Mouse (Mus musculus): ENCODE results near the gene Ccl11. TPM values are rescaled to one million over a fixed set of nuclear protein-coding genes. Genes with fewer than 3 reads are reported as not detected.

Gene Ccl11
- polyA plus RNA-seq, 1 experiment from 2014 or later = not detected

DNA sequence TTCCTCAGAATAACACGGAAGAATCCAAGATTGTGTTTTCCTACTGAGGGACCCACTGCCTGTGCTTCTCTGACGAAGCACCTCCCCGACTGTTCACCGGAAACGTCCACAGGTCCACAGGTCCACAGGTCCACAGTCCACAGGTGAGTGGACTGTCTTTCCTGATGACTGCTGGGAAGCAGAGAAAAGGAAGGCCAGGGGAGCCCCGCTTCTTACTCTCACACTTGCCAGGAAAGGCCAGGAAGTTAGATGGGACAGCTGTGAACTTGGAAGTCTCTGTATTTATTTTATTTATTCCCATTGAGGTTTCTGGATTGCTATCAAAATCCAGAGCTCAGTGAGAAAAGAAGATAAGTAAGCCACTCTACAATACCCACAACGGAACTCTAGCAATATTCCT, 3.8 kb upstream of the Ccl11 start:
- Histone ChIP-seq H3K27ac (no peak overlapping the region), H3K27me3 (no peaks in the 10 kb centered on the region), H3K4me2 (no peak overlapping the region), H3K4me3 (replicated peaks) (no peak overlapping the region), H3K9me3 (no peaks in the 10 kb centered on the region), H3K36me3 (no peaks in the 10 kb centered on the region), H3K9ac (replicated peaks) (no peak overlapping the region), H3K4me1 (replicated peaks) (no peaks in the 10 kb centered on the region)
- ATAC-seq (ENCODE audit: insufficient number of reproducible peaks, insufficient read depth, low FRiP score, low TSS enrichment, low read depth) = no peak
- WGBS = 87% methylated on average over 7 of the region's 7 CpGs

DNA sequence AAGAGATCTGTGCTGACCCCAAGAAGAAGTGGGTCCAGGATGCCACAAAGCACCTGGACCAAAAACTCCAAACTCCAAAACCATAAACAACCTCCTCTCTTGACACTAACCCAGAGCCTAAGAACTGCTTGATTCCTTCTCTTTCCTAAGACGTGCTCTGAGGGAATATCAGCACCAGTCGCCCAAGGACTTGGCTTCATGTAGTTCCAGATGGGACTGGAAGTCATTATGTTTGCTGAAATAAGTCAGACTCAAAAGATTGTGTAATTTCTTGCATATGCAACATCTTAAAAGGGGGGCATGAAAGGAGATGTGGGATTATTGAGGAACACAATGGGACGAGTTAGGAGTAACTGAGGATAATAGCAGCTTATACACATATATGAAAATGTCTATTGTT, 4.6 kb downstream of the Ccl11 start:
- WGBS = 48% methylated on average over 3 of the region's 3 CpGs
- H3K36me3 ChIP-seq = no peaks in the 10 kb centered on the region
- H3K27me3 ChIP-seq = no peaks in the 10 kb centered on the region
- H3K9ac ChIP-seq (replicated peaks) = no peak overlapping the region
- H3K9me3 ChIP-seq = no peaks in the 10 kb centered on the region
- no peak overlapping the region for H3K4me2 ChIP-seq
- no peaks in the 10 kb centered on the region for H3K4me1 ChIP-seq (replicated peaks)
- no peak for ATAC-seq (ENCODE audit: insufficient number of reproducible peaks, insufficient read depth, low FRiP score, low TSS enrichment, low read depth)
- no peak overlapping the region for H3K4me3 ChIP-seq (replicated peaks)
- no peak overlapping the region for H3K27ac ChIP-seq

DNA sequence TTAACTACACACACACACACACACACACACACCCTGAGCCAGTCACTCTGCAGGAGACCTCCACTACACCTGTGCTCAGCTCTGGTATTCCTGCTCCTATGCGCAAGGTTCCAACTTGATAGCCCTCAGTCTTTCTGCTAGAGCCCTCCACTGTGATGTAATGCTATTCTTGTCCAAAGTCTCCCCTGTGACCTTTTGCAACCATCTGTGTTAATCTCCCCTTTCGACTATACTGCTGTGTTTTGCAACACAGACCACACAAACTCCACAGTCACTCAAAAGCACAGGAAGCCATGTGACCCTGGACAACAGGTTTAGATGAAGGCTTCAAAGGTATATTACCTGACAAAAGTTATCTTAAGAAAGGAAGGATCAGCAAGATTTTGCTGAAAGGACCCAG, 5.8 kb downstream of the Ccl11 start:
- no peaks in the 10 kb centered on the region for H3K27me3 ChIP-seq
- 86% methylated on average over 2 of the region's 2 CpGs for WGBS
- H3K36me3 ChIP-seq = no peaks in the 10 kb centered on the region
- H3K9ac ChIP-seq (replicated peaks) = no peak overlapping the region
- no peak overlapping the region for H3K4me3 ChIP-seq (replicated peaks)
- H3K4me2 ChIP-seq = no peak overlapping the region
- H3K9me3 ChIP-seq = no peaks in the 10 kb centered on the region
- no peak for ATAC-seq (ENCODE audit: insufficient number of reproducible peaks, insufficient read depth, low FRiP score, low TSS enrichment, low read depth)
- no peak overlapping the region for H3K27ac ChIP-seq
- no peaks in the 10 kb centered on the region for H3K4me1 ChIP-seq (replicated peaks)

DNA sequence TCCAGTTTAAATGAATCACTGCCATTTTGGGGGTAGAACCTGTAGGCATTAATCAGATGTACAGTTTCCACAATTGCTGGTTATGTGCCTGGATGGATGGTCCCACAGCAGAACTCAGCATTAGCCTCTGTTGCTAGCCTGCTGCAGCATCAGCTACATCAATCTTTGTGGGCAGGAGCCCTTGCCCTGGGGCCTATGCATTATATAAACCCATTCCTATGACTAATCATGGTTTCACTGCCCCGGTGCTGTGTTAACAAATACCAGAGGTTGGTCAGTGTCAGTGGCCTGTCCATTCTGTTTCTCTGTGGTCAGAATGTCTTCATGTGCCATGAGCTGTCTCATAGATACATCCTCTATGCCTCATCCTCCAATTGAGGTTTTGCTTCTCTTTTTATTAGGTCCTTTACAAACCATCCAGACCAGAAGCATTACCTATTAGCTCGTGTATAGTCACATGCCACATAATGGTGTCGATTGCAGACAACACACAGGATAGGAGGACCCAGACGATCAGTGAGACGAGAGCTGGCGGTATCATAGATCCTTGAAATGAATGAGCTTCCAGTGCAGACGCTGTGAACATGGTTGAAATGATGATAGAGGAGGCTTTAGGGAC, 9.4 kb downstream of the Ccl11 start:
- H3K36me3 ChIP-seq = no peaks in the 10 kb centered on the region
- 83% methylated on average over 7 of the region's 7 CpGs for WGBS

DNA sequence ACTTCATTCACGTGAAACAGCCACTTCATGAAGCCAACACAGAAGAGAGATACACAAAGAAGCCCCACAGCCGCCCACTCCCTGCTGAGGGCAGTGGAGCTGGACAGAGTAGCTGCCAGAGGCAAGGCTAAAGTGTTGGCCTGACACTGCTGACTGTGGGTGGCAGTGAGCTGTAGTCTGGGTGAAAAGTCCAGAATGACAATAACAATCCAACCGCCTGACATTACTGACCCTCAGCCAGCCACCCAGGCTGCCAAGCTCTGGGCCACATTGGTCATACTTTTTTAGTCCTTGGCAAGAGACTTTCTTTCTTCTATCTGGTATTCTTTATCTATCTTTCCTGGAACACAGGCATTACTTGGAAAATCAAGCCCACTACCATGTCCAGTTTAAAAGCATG, 13.5 kb downstream of the Ccl11 start:
- Histone ChIP-seq H3K36me3 (no peaks in the 10 kb centered on the region), H3K27ac (no peak overlapping the region), H3K4me3 (replicated peaks) (no peak overlapping the region), H3K4me1 (replicated peaks) (no peaks in the 10 kb centered on the region), H3K9ac (replicated peaks) (no peak overlapping the region), H3K27me3 (no peaks in the 10 kb centered on the region), H3K9me3 (no peaks in the 10 kb centered on the region), H3K4me2 (no peak overlapping the region)
- no peak for ATAC-seq (ENCODE audit: insufficient number of reproducible peaks, insufficient read depth, low FRiP score, low TSS enrichment, low read depth)
- WGBS = 85% methylated on average over 3 of the region's 3 CpGs

More for the DNA sequence above, 9.4 kb downstream of the Ccl11 start:
- ATAC-seq (ENCODE audit: insufficient number of reproducible peaks, insufficient read depth, low FRiP score, low TSS enrichment, low read depth) = no peak
- Histone ChIP-seq H3K4me1 (replicated peaks) (no peaks in the 10 kb centered on the region), H3K4me3 (replicated peaks) (no peak overlapping the region), H3K27me3 (no peaks in the 10 kb centered on the region), H3K9me3 (no peaks in the 10 kb centered on the region), H3K4me2 (no peak overlapping the region), H3K9ac (replicated peaks) (no peak overlapping the region), H3K27ac (no peak overlapping the region)

DNA sequence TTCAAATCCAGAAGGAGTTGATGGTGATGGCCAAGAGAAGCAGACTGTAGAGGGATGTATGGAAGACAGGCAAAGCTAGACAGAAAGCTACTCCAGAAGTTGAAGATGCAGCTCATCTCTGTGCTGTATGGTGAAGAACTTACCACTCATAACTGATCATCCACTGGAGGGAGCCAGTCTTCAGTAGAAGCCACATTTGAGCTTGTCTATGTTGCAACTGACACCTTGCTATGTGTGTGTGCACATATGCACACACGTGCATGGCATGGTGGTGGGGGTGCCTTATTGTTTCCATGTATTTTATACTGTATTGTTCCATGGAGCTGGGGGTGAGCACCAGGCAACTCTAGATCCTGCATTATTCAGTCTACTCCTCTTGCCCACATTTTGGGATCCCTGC, 14.8 kb downstream of the Ccl11 start:
- Histone ChIP-seq H3K9ac (replicated peaks) (no peak overlapping the region), H3K4me3 (replicated peaks) (no peak overlapping the region), H3K27me3 (no peaks in the 10 kb centered on the region), H3K9me3 (no peaks in the 10 kb centered on the region), H3K36me3 (no peaks in the 10 kb centered on the region), H3K4me2 (no peak overlapping the region), H3K27ac (no peak overlapping the region), H3K4me1 (replicated peaks) (no peaks in the 10 kb centered on the region)
- ATAC-seq (ENCODE audit: insufficient number of reproducible peaks, insufficient read depth, low FRiP score, low TSS enrichment, low read depth) = no peak
- WGBS = 71% methylated on average over 1 of the region's 1 CpGs

DNA sequence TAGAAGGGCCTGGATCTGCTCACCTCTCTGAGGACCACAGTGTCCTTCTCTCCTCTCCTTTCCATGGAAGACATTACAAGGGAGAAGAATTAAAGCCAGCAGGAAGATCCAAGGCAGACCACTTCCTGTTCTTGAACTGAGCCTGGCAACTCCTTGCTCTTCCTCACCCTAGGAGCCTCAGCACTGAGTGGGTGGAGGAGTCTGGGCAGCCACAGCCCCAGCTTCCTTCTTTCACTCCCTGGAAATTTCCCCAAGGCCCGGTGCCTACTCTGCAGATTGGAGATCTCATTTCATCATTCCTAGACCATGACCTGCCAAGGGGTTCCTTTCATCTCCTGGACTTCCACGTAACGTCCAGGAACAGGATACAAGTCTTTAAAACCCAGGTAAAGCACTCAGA, 15.4 kb downstream of the Ccl11 start:
- H3K4me3 ChIP-seq (replicated peaks) = no peak overlapping the region
- no peaks in the 10 kb centered on the region for H3K9me3 ChIP-seq
- H3K4me2 ChIP-seq = no peak overlapping the region
- H3K9ac ChIP-seq (replicated peaks) = no peak overlapping the region
- no peaks in the 10 kb centered on the region for H3K36me3 ChIP-seq
- no peaks in the 10 kb centered on the region for H3K4me1 ChIP-seq (replicated peaks)
- no peak for ATAC-seq (ENCODE audit: insufficient number of reproducible peaks, insufficient read depth, low FRiP score, low TSS enrichment, low read depth)
- WGBS = 81% methylated on average over 3 of the region's 3 CpGs
- no peak overlapping the region for H3K27ac ChIP-seq
- H3K27me3 ChIP-seq = no peaks in the 10 kb centered on the region

DNA sequence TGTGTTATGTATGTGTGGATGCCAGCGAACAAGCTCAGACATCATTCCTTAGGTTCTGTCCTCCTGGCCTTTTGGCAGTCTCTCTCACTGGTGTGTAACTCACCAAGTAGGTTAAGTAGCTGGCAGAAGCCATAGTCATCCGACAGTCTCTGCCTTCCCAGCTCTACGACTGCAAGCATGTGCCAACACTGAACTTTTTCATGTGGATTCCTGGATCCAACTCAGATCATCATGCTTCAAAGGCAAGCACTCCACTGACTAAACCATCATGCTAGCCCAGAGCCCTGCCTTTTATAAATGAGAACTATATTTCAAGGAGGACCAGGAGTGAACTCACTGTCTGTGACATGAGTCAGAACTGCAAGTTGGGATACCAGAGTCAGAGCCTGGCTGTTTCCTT, 16.1 kb downstream of the Ccl11 start:
- H3K4me1 ChIP-seq (replicated peaks) = no peaks in the 10 kb centered on the region
- 82% methylated on average over 3 of the region's 3 CpGs for WGBS
- H3K4me3 ChIP-seq (replicated peaks) = no peak overlapping the region
- no peak for ATAC-seq (ENCODE audit: insufficient number of reproducible peaks, insufficient read depth, low FRiP score, low TSS enrichment, low read depth)
- no peak overlapping the region for H3K27ac ChIP-seq
- no peak overlapping the region for H3K9ac ChIP-seq (replicated peaks)
- no peaks in the 10 kb centered on the region for H3K9me3 ChIP-seq
- no peaks in the 10 kb centered on the region for H3K36me3 ChIP-seq
- H3K4me2 ChIP-seq = no peak overlapping the region
- H3K27me3 ChIP-seq = no peaks in the 10 kb centered on the region

DNA sequence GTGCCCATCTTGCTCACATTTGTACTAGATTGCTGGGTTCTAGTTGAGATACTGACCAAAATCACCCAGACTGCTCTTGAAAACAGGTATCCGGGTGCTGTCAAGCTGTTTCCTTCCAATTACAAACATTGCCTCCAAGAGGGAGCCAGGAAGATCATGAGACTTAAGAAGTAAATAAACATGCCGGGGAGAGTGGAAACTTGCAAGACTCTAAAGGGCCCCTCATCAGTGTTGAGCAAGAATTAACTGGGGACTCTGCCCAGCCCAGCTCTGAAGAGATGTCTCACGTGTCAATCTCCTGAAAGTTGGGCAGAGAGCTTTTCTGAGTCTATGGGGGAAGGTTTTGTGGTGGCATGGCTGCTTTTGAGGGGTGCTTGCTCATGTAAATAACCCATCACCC, 19.4 kb downstream of the Ccl11 start:
- no peak for ATAC-seq (ENCODE audit: insufficient number of reproducible peaks, insufficient read depth, low FRiP score, low TSS enrichment, low read depth)
- Histone ChIP-seq H3K27ac (no peak overlapping the region), H3K36me3 (no peaks in the 10 kb centered on the region), H3K9me3 (no peaks in the 10 kb centered on the region), H3K27me3 (no peaks in the 10 kb centered on the region), H3K4me1 (replicated peaks) (no peaks in the 10 kb centered on the region), H3K9ac (replicated peaks) (no peak overlapping the region), H3K4me2 (no peak overlapping the region), H3K4me3 (replicated peaks) (no peak overlapping the region)
- WGBS = 51% methylated on average over 3 of the region's 3 CpGs

DNA sequence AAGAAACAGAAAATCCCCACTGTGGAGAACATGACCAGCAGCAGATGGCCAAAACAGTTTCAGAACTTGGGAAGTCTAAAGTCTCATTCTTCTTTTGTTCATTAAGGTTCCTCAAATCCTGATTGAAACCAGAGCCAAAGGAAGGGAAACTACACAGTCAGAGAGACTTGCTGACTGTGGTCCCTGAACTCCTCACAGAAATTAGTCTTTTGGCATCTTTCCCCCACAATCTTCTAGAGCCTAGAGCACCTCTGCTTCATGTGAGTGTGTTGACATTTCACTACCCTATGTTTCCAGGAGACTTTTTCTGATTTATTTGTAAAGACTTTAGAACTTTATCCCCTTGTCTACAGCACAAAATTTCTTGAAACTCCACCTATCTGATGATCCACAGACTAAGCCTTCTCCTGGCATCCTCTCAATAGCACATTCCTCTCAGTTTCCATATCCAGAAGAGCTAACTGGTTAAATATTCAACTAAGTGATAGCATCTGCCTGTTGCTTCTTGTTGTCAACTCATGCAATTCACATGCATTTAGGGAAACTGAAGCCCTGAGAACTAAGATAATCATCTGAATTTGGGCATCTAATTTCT, 20.6 kb downstream of the Ccl11 start:
- H3K27me3 ChIP-seq = no peaks in the 10 kb centered on the region
- no peak for ATAC-seq (ENCODE audit: insufficient number of reproducible peaks, insufficient read depth, low FRiP score, low TSS enrichment, low read depth)
- no peak overlapping the region for H3K27ac ChIP-seq
- no peak overlapping the region for H3K4me3 ChIP-seq (replicated peaks)
- no peaks in the 10 kb centered on the region for H3K9me3 ChIP-seq
- no peak overlapping the region for H3K9ac ChIP-seq (replicated peaks)
- no peaks in the 10 kb centered on the region for H3K4me1 ChIP-seq (replicated peaks)
- no peaks in the 10 kb centered on the region for H3K36me3 ChIP-seq
- H3K4me2 ChIP-seq = no peak overlapping the region

DNA sequence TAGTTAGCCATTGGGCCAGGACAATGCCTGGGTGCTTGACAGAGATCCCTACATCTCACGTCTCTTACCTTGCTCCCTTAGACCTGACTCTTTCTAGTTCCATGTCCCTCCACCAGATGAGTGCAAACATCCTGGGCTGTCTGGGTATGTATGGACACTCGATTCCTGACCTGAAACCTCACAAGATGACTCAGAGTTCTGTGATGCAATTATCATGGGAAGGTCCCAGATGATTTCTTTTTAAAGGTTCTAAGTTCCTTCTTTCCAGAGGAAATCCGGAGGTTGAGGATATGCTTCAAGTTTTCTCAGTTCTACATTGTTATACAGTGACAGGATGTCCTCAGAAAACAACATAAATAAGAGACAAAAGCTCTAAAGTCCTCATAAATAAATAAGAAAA, 23.2 kb downstream of the Ccl11 start:
- no peak overlapping the region for H3K4me2 ChIP-seq
- no peak overlapping the region for H3K9ac ChIP-seq (replicated peaks)
- H3K36me3 ChIP-seq = no peaks in the 10 kb centered on the region
- no peaks in the 10 kb centered on the region for H3K9me3 ChIP-seq
- H3K27ac ChIP-seq = no peak overlapping the region
- no peak for ATAC-seq (ENCODE audit: insufficient number of reproducible peaks, insufficient read depth, low FRiP score, low TSS enrichment, low read depth)
- no peaks in the 10 kb centered on the region for H3K4me1 ChIP-seq (replicated peaks)
- H3K27me3 ChIP-seq = no peaks in the 10 kb centered on the region
- 80% methylated on average over 3 of the region's 3 CpGs for WGBS
- no peak overlapping the region for H3K4me3 ChIP-seq (replicated peaks)

DNA sequence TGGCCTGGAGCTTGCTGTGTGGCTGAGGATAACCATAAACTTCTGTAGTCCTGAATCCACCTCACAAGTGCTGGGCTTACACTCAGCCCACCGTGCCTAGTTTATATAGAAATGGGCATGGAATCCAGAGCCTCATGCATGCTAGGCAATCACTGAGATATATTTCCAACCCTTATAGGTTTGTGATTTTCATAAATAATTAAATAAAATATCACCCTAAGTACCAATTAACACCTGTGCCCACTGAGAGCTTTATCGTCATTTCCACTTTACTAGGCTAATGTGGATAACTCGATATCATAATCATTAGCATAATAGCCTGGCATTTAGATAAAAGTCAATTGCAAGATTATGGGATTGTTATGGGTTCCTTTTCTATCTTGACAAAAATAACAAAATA, 26.7 kb downstream of the Ccl11 start:
- WGBS = 82% methylated on average over 3 of the region's 3 CpGs
- no peak overlapping the region for H3K9ac ChIP-seq (replicated peaks)

More for the DNA sequence above, 26.7 kb downstream of the Ccl11 start:
- Histone ChIP-seq H3K27ac (no peak overlapping the region), H3K36me3 (no peaks in the 10 kb centered on the region), H3K4me3 (replicated peaks) (no peak overlapping the region), H3K4me1 (replicated peaks) (no peaks in the 10 kb centered on the region), H3K4me2 (no peak overlapping the region), H3K9me3 (no peaks in the 10 kb centered on the region), H3K27me3 (no peaks in the 10 kb centered on the region)
- no peak for ATAC-seq (ENCODE audit: insufficient number of reproducible peaks, insufficient read depth, low FRiP score, low TSS enrichment, low read depth)
